Mouse (Mus musculus): ENCODE measurements around the gene Pola1. TPM values are rescaled to one million over a fixed set of nuclear protein-coding genes. Genes with fewer than 3 reads are reported as not detected.

The Pola1 gene
- polyA plus RNA-seq, 1 experiment from 2014 or later, result 21.7 TPM

- H3K9ac ChIP-seq (replicated peaks), result no peak overlapping the region
- 19% methylated on average over 23 of the region's 23 CpGs for WGBS
- no peaks in the 10 kb centered on the region for H3K9me3 ChIP-seq
- H3K4me1 ChIP-seq, result no peaks in the 10 kb centered on the region; the same call in 1 of the 2 replicates
- peaks cover 61% of the 10 kb centered on the region for H3K27me3 ChIP-seq
- peak overlapping the region; percentile 33 for H3K4me2 ChIP-seq (replicated peaks)
- ATAC-seq (ENCODE audit: low FRiP score, low read depth), result peak; percentile 66
- no peaks in the 10 kb centered on the region for H3K36me3 ChIP-seq
- peak overlapping the region; percentile 12; the same call in 1 of the 2 replicates for H3K4me3 ChIP-seq
- H3K27ac ChIP-seq (replicated peaks), result no peak overlapping the region
Observed at GRCm38 (mm10) chrX:93281028-93281723, 350.8 kb downstream of the Pola1 start.

- no peak overlapping the region for H3K4me3 ChIP-seq
- H3K27ac ChIP-seq (replicated peaks), result no peak overlapping the region
- ATAC-seq (ENCODE audit: low FRiP score, low read depth), result no peak
- peaks cover 48% of the 10 kb centered on the region for H3K27me3 ChIP-seq
- no peak overlapping the region for H3K9ac ChIP-seq (replicated peaks)
- 35% methylated on average over 4 of the region's 11 CpGs for WGBS
- H3K36me3 ChIP-seq, result no peaks in the 10 kb centered on the region
- H3K9me3 ChIP-seq, result no peaks in the 10 kb centered on the region
- H3K4me2 ChIP-seq (replicated peaks), result no peak overlapping the region
- no peaks in the 10 kb centered on the region; the same call in 1 of the 2 replicates for H3K4me1 ChIP-seq
Observed at GRCm38 (mm10) chrX:93279940-93280339, 352.0 kb downstream of the Pola1 start.

GRCm38 (mm10) chrX:93275689-93276088, 356.3 kb downstream of the Pola1 start:
- 44% methylated on average over 3 of the region's 3 CpGs for WGBS

More at GRCm38 (mm10) chrX:93275689-93276088, 356.3 kb downstream of the Pola1 start:
- no peak overlapping the region for H3K4me3 ChIP-seq
- H3K9me3 ChIP-seq, result no peaks in the 10 kb centered on the region
- H3K4me2 ChIP-seq (replicated peaks), result no peak overlapping the region
- peaks cover 23% of the 10 kb centered on the region for H3K27me3 ChIP-seq
- no peak for ATAC-seq (ENCODE audit: low FRiP score, low read depth)
- H3K4me1 ChIP-seq, result no peaks in the 10 kb centered on the region
- no peak overlapping the region for H3K9ac ChIP-seq (replicated peaks)
- H3K36me3 ChIP-seq, result no peaks in the 10 kb centered on the region
- H3K27ac ChIP-seq (replicated peaks), result no peak overlapping the region

Other genes with a start within 250 kb of the Pola1 start
- gene Pcyt1b, start 22.7 kb upstream of the Pola1 start, polyA plus RNA-seq (2016; fragmentation: Nextera tagmentation; extraction: Ambion mirVana), result 15.0 and 16.7 TPM in 2 replicates
- 42.2 and 48.2 TPM in 2 replicates for gene Pdk3, start 200.0 kb upstream of the Pola1 start, polyA plus RNA-seq (2016; fragmentation: Nextera tagmentation; extraction: Ambion mirVana)